Mouse (Mus musculus) midbrain, embryonic 15.5 days (tissue): ENCODE measurements around the gene Gfpt1. TPM values are rescaled to one million over a fixed set of nuclear protein-coding genes. Genes with fewer than 3 reads are reported as not detected.

Source experiments
- ATAC-seq: fragments of 200-750 bp; cut with Nextera tagmentation; replicated peaks from 2 replicates; pipeline ENCODE4 v1.8.0; 2017; ENCODE audit warnings: moderate TSS enrichment
- H3K27ac ChIP-seq: fragments of 300-500 bp; sonication (generic); 2 replicates; pipeline ENCODE4 v1.5.1; 2015; ENCODE audit warnings: mild to moderate bottlenecking, inconsistent platforms
- H3K27me3 ChIP-seq: fragments of 300-500 bp; sonication (generic); replicated peaks from 2 replicates; pipeline ENCODE4 v1.6.1; 2015; ENCODE audit warnings: inconsistent platforms
- H3K36me3 ChIP-seq: fragments of 300-500 bp; sonication (generic); replicated peaks from 2 replicates; pipeline ENCODE4 v1.6.1; 2015; ENCODE audit warnings: inconsistent platforms
- H3K4me1 ChIP-seq: fragments of 300-500 bp; sonication (generic); 2 replicates; pipeline ENCODE4 v1.6.1; 2015; ENCODE audit warnings: inconsistent platforms
- H3K4me2 ChIP-seq: fragments of 300-500 bp; sonication (generic); 2 replicates; pipeline ENCODE4 v1.6.1; 2015; ENCODE audit warnings: inconsistent platforms, mild to moderate bottlenecking, moderate library complexity
- H3K4me3 ChIP-seq: fragments of 300-500 bp; sonication (generic); 2 replicates; pipeline ENCODE4 v1.5.1; 2015; ENCODE audit warnings: mild to moderate bottlenecking, inconsistent platforms
- H3K9ac ChIP-seq: fragments of 300-500 bp; sonication (generic); 2 replicates; pipeline ENCODE4 v1.6.1; 2015; ENCODE audit warnings: mild to moderate bottlenecking, inconsistent platforms
- H3K9me3 ChIP-seq: fragments of 300-500 bp; sonication (generic); 2 replicates; pipeline ENCODE4 v1.6.1; 2016; ENCODE audit warnings: inconsistent platforms
- WGBS: fragments of 180-500 bp; shearing (Covaris S2); methylation state at CpG from one replicate; pipeline ENCODE4 v1.1.7; 2015; ENCODE audit warnings: mixed read lengths; 5-methylcytosine and 5-hydroxymethylcytosine counted together
- polyA plus RNA-seq: library from polyadenylated mRNA; unstranded; fragments of >200 nt; fragmentation: Nextera tagmentation; extraction: Ambion mirVana; gene quantifications from 2 replicates; pipeline ENCODE4 v1.2.1, GENCODE M21; 2015

Gene Gfpt1
- polyA plus RNA-seq = 25.0 and 27.7 TPM in 2 replicates

DNA sequence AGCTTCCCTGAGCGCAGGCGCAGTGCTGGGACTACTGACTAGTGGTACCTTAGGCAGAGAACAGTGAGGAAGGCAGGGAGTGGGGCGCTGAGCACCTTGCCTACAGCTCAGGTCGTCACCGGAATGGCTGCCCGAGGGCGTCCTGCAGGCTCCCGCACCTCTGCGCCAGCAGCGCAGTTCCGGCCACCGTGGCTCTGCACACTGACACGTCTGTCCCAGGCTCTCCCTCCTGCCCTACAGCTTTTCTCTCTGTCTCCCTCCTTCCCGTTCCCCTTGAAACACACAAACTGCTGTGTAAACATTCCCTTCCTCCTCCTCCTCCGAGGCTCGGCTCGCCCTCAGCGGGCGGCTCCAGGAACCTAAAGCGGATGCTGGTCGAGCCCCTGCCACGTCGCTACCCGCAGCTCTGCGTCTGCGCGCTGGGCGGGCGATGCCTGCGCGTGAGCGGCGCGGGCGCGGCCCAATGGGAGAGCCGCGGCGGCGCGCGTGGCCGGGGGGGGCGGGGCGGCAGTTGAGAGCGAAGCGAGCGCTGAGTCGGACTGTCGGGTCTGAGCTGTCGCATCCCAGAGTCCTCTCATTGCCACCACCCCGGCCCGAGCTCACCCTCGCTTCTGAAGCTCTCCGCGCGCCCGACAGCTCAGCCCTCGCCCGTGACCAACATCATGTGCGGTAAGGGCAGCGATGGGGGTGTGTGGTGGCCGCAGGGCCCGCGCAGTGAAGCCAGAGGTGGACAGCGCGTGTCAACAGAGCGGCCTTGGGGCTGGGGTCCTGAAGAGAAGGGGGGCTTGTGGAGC is at the start of gene Gfpt1:
Gene Gfpt1 (plus strand): TSS at position 510 of the 794 bp plus-strand sequence.
- Histone ChIP-seq H3K4me3 (peak within 1 kb of the TSS; percentile 80), H3K36me3 (no peaks in the 10 kb centered on the region), H3K9ac (peak within 1 kb of the TSS; percentile 87), H3K9me3 (no peaks in the 10 kb centered on the region), H3K27ac (peak within 1 kb of the TSS; percentile 97), H3K27me3 (no peaks in the 10 kb centered on the region), H3K4me2 (peak within 1 kb of the TSS; percentile 65), H3K4me1 (peaks cover 26% of the 10 kb centered on the region)
- under 1% methylated on average over 68 of the region's 68 CpGs for WGBS
- ATAC-seq = peak; percentile 98

- Histone ChIP-seq H3K27me3 (no peaks in the 10 kb centered on the region), H3K9me3 (no peaks in the 10 kb centered on the region), H3K36me3 (0 out of 2 replicates have a peak, but pooled peaks cover 8% of the 10 kb centered on the region), H3K4me3 (no peak overlapping the region), H3K9ac (no peak overlapping the region), H3K4me2 (no peak overlapping the region), H3K4me1 (no peaks in the 10 kb centered on the region), H3K27ac (no peak overlapping the region)
- 93% methylated on average over 4 of the region's 4 CpGs for WGBS
- ATAC-seq = no peak
Measured at GRCm38 (mm10) chr6:86994254-86994653, 48.4 kb upstream of the Gfpt1 start.

DNA sequence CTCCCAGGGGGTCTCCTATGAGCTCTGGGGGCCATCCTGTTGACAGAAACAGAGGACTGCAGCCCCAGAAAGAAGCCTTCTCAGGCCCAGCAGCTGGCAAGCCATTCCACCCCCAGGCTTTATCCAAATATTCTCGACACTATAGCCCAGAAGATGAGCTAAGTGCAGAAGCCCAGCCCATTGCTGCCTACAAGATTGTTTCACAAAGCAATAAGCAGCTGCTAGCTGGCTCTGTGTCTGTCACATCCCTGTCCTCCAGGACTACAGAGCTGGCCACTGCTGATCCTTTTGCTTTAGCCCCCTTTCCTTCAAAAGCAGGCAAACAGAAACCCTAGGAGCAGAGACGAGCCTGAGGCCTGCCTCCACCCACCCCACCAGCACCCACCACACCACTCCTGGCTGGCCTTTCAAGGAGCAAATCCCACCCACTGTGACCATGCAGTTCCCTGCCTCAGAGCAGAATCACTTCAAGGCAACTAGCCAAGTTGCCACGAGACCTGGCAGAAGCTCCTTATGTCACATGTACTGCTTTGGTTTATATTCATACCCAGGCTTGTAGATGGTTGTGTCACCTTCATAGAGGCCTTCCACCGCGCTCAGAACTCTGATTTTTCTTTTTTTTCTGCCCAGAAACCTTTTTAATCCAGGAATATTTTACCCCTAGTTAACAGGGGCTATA is 45.9 kb upstream of the Gfpt1 start:
- no peak overlapping the region for H3K9ac ChIP-seq

GRCm38 (mm10) chr6:86997360-86997759 is 45.3 kb upstream of the Gfpt1 start:
- no peaks in the 10 kb centered on the region for H3K9me3 ChIP-seq
- 0 out of 2 replicates have a peak, but pooled peaks cover 8% of the 10 kb centered on the region for H3K36me3 ChIP-seq
- WGBS = 96% methylated on average over 6 of the region's 6 CpGs
- no peak overlapping the region for H3K27ac ChIP-seq
- no peak overlapping the region for H3K4me3 ChIP-seq
- ATAC-seq = no peak
- no peak overlapping the region for H3K4me2 ChIP-seq
- H3K9ac ChIP-seq = no peak overlapping the region
- H3K27me3 ChIP-seq = no peaks in the 10 kb centered on the region
- no peaks in the 10 kb centered on the region for H3K4me1 ChIP-seq

More for the DNA sequence above, 45.9 kb upstream of the Gfpt1 start:
- H3K36me3 ChIP-seq = 0 out of 2 replicates have a peak, but pooled peaks cover 8% of the 10 kb centered on the region
- H3K4me3 ChIP-seq = no peak overlapping the region
- no peaks in the 10 kb centered on the region for H3K27me3 ChIP-seq
- H3K9me3 ChIP-seq = no peaks in the 10 kb centered on the region
- 85% methylated on average over 5 of the region's 5 CpGs for WGBS
- H3K27ac ChIP-seq = no peak overlapping the region
- no peak overlapping the region for H3K4me2 ChIP-seq
- no peaks in the 10 kb centered on the region for H3K4me1 ChIP-seq
- ATAC-seq = no peak

GRCm38 (mm10) chr6:87001995-87002394 is 40.7 kb upstream of the Gfpt1 start:
- H3K4me1 ChIP-seq = no peaks in the 10 kb centered on the region
- no peaks in the 10 kb centered on the region for H3K27me3 ChIP-seq
- ATAC-seq = no peak
- no peaks in the 10 kb centered on the region for H3K9me3 ChIP-seq
- H3K4me3 ChIP-seq = no peak overlapping the region
- 0 out of 2 replicates have a peak, but pooled peaks cover 8% of the 10 kb centered on the region for H3K36me3 ChIP-seq
- no peak overlapping the region for H3K9ac ChIP-seq
- no peak overlapping the region for H3K27ac ChIP-seq
- WGBS = 94% methylated on average over 6 of the region's 6 CpGs
- no peak overlapping the region for H3K4me2 ChIP-seq

- 0 out of 2 replicates have a peak, but pooled peaks cover 3% of the 10 kb centered on the region for H3K36me3 ChIP-seq
- H3K27me3 ChIP-seq = no peaks in the 10 kb centered on the region
- no peak overlapping the region for H3K4me2 ChIP-seq
- no peak overlapping the region for H3K4me3 ChIP-seq
- H3K4me1 ChIP-seq = no peaks in the 10 kb centered on the region
- no peak overlapping the region for H3K27ac ChIP-seq
- no peak for ATAC-seq
- no peaks in the 10 kb centered on the region for H3K9me3 ChIP-seq
- no peak overlapping the region for H3K9ac ChIP-seq
- WGBS = 55% methylated on average over 8 of the region's 8 CpGs
Measured at GRCm38 (mm10) chr6:87002521-87003055, 40.1 kb upstream of the Gfpt1 start.

- no peak overlapping the region for H3K9ac ChIP-seq
- no peak overlapping the region for H3K27ac ChIP-seq
- ATAC-seq = no peak
Measured at GRCm38 (mm10) chr6:87004099-87004498, 38.5 kb upstream of the Gfpt1 start.

GRCm38 (mm10) chr6:87005577-87005976 is 37.1 kb upstream of the Gfpt1 start:
- H3K4me1 ChIP-seq = peaks cover 10% of the 10 kb centered on the region
- H3K27me3 ChIP-seq = no peaks in the 10 kb centered on the region
- no peak overlapping the region for H3K4me3 ChIP-seq
- no peak overlapping the region for H3K9ac ChIP-seq
- H3K4me2 ChIP-seq = no peak overlapping the region
- no peaks in the 10 kb centered on the region for H3K9me3 ChIP-seq
- no peaks in the 10 kb centered on the region for H3K36me3 ChIP-seq
- H3K27ac ChIP-seq = no peak overlapping the region
- no peak for ATAC-seq

More at GRCm38 (mm10) chr6:87004099-87004498, 38.5 kb upstream of the Gfpt1 start:
- Histone ChIP-seq H3K27me3 (no peaks in the 10 kb centered on the region), H3K9me3 (no peaks in the 10 kb centered on the region), H3K4me3 (no peak overlapping the region), H3K4me1 (peaks cover 1% of the 10 kb centered on the region; the same call in 1 of the 2 replicates), H3K4me2 (no peak overlapping the region), H3K36me3 (no peaks in the 10 kb centered on the region)
- WGBS = 60% methylated on average over 2 of the region's 2 CpGs

GRCm38 (mm10) chr6:87008887-87009286 is 33.8 kb upstream of the Gfpt1 start, which contains the start of gene Nfu1:
Gene Nfu1 (plus strand): TSS chr6:87009236.
- Histone ChIP-seq H3K27ac (peak within 1 kb of the TSS; percentile 83), H3K4me3 (peak within 1 kb of the TSS; percentile 64), H3K36me3 (peaks cover 4% of the 10 kb centered on the region; the same call in 1 of the 2 replicates), H3K27me3 (no peaks in the 10 kb centered on the region), H3K9me3 (no peaks in the 10 kb centered on the region), H3K4me1 (peaks cover 14% of the 10 kb centered on the region), H3K9ac (peak within 1 kb of the TSS; percentile 90), H3K4me2 (peak within 1 kb of the TSS; percentile 56)
- no peak for ATAC-seq
- WGBS = 76% methylated on average over 6 of the region's 6 CpGs

DNA sequence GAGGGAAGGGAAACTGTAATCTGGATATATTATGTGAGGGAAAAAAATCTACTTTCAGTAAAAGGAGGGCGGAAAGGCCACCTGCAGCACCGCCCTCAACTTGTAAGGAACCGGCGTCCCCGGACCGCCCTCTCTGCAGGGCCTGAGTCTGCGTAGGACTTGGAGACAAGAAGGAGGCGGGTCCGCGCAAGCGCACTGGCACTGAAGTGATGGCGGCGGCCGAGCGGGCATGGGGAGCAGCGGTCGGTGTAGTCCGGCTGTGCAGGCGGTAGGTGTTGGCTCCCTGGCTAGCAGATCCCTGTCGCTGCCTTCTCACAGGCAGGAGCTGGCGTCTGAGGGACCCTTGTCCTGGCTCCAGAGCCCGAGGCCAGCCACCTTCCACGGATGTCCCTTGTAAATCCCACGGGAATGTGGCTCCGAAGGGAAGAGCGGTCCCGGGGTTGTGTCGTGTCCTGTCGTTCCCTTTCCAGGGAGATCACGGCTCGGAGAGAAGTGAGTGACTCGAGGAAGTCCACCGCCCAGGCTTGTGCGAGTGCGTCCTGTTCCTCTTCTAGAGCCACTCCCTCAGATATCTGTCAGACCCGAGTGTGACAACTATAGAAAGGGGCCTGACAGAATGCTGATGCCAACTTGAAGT is 32.8 kb upstream of the Gfpt1 start:
- Histone ChIP-seq H3K27me3 (no peaks in the 10 kb centered on the region), H3K9ac (peak overlapping the region; percentile 90), H3K4me3 (peak overlapping the region; percentile 64), H3K9me3 (no peaks in the 10 kb centered on the region), H3K27ac (peak overlapping the region; percentile 83), H3K4me1 (peaks cover 14% of the 10 kb centered on the region), H3K4me2 (peak overlapping the region; percentile 56), H3K36me3 (peaks cover 4% of the 10 kb centered on the region; the same call in 1 of the 2 replicates)
- ATAC-seq = peak; percentile 98
- WGBS = 0% methylated on average over 36 of the region's 36 CpGs

GRCm38 (mm10) chr6:87016916-87017315 is 25.7 kb upstream of the Gfpt1 start:
- Histone ChIP-seq H3K4me2 (no peak overlapping the region), H3K4me3 (no peak overlapping the region), H3K36me3 (peaks cover 35% of the 10 kb centered on the region), H3K27me3 (no peaks in the 10 kb centered on the region), H3K27ac (no peak overlapping the region), H3K9ac (no peak overlapping the region), H3K9me3 (no peaks in the 10 kb centered on the region), H3K4me1 (no peaks in the 10 kb centered on the region)
- 64% methylated on average over 4 of the region's 4 CpGs for WGBS
- ATAC-seq = no peak

- Histone ChIP-seq H3K4me1 (no peaks in the 10 kb centered on the region), H3K4me2 (no peak overlapping the region), H3K27me3 (no peaks in the 10 kb centered on the region), H3K4me3 (no peak overlapping the region), H3K27ac (no peak overlapping the region), H3K9ac (no peak overlapping the region), H3K36me3 (peaks cover 43% of the 10 kb centered on the region), H3K9me3 (no peaks in the 10 kb centered on the region)
- 95% methylated on average over 8 of the region's 8 CpGs for WGBS
- ATAC-seq = no peak
Measured at GRCm38 (mm10) chr6:87018874-87019273, 23.8 kb upstream of the Gfpt1 start.
